18 mouse cellular contexts compared by ENCODE assay signal in the genomic region with DNA sequence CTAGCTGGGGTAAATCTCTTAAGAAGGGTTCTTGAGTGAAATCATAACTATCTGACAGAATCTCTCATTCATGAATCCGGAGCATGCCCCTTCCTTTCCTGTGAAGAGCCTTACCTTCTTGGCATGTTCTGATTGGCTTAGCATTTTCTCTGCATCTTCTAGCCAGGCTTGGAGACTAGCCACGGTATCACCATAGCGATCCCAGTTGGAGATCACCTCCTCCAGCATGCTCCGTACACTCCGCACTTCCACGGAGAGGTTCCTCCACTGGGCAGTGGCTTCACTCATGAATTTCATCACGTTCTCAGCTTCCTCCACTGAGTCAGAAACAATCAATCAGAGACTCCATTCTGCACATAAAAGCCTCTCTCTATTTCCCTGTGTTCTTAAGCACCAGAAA.
DNase-seq lines count a peak whose midpoint lies in the region; ATAC-seq and TF ChIP-seq lines count a peak whose summit lies in the region.
"Had no signal": no experiment of that assay in that cellular context is flagged by ENCODE, and none has a peak within 500 bp of the region (broad histone marks: within the 10 kb centered on the region; RNA-seq: fewer than 3 reads in every experiment).

No protein-coding gene starts in this region.

- no peak for TF ChIP-seq CTCF in midbrain, postnatal 0 days (IDR thresholded peaks at IDR 0.05)

- H3K9ac ChIP-seq in hindbrain, embryonic 13.5 days: no peak overlapping the region
- no peak overlapping the region for H3K9ac ChIP-seq in hindbrain, embryonic 12.5 days
- no peak overlapping the region for H3K9ac ChIP-seq in midbrain, postnatal 0 days (replicated peaks; ENCODE audit: low read length, poor library complexity, severe bottlenecking)
- no peak overlapping the region for H3K9ac ChIP-seq in midbrain, embryonic 16.5 days (ENCODE audit: low read depth, low read length)
- H3K9ac ChIP-seq: heart, embryonic 12.5 days; kidney, embryonic 15.5 days; limb, embryonic 15.5 days; neural tube, embryonic 13.5 days; stomach, embryonic 15.5 days had no signal

- 50% methylated on average over 7 of the region's 7 CpGs for WGBS in hindbrain, embryonic 13.5 days
- WGBS in hindbrain, embryonic 12.5 days: 50% methylated on average over 7 of the region's 7 CpGs
- 48% methylated on average over 7 of the region's 7 CpGs for WGBS in midbrain, postnatal 0 days
- WGBS in midbrain, embryonic 16.5 days: 51% methylated on average over 7 of the region's 7 CpGs

- H3K36me3 ChIP-seq in hindbrain, embryonic 13.5 days: no peaks in the 10 kb centered on the region
- no peaks in the 10 kb centered on the region for H3K36me3 ChIP-seq in hindbrain, embryonic 12.5 days
- peaks cover 2% of the 10 kb centered on the region; the same call in 1 of the 2 replicates for H3K36me3 ChIP-seq in midbrain, postnatal 0 days (ENCODE audit: insufficient read depth, low read length)
- no peaks in the 10 kb centered on the region for H3K36me3 ChIP-seq in midbrain, embryonic 16.5 days (ENCODE audit: control insufficient read depth, insufficient read depth, low read length)
- H3K36me3 ChIP-seq: heart, embryonic 12.5 days; kidney, embryonic 15.5 days; limb, embryonic 15.5 days; neural tube, embryonic 13.5 days; stomach, embryonic 15.5 days had no signal

- peak; percentile 32 for DNase-seq in midbrain, postnatal 0 days (ENCODE audit: low spot score)
- DNase-seq in cerebellum, adult 18-20 months: peak; percentile 71 to 79
- DNase-seq in cerebellum, postnatal 36 days: peak; percentile 60 to 67
- DNase-seq in gastrocnemius, adult 8-10 months (ENCODE audit: low spot score in 2 of 2): no peak
- DNase-seq: gastrocnemius, postnatal 36 days; lung, postnatal 10 days; thymus, adult 2 months had no signal

- H3K27ac ChIP-seq in hindbrain, embryonic 13.5 days: no peak overlapping the region
- H3K27ac ChIP-seq in hindbrain, embryonic 12.5 days: no peak overlapping the region
- no peak overlapping the region for H3K27ac ChIP-seq in midbrain, postnatal 0 days (ENCODE audit: low read depth, low read length)
- H3K27ac ChIP-seq in midbrain, embryonic 16.5 days (ENCODE audit: low read length): no peak overlapping the region
- H3K27ac ChIP-seq: kidney, embryonic 15.5 days; limb, embryonic 15.5 days; neural tube, embryonic 13.5 days; stomach, embryonic 15.5 days had no signal

- no peak overlapping the region for H3K4me2 ChIP-seq in hindbrain, embryonic 13.5 days
- H3K4me2 ChIP-seq in hindbrain, embryonic 12.5 days (replicated peaks): no peak overlapping the region
- no peak overlapping the region for H3K4me2 ChIP-seq in midbrain, postnatal 0 days (ENCODE audit: low read depth, low read length, poor library complexity, severe bottlenecking)
- no peak overlapping the region for H3K4me2 ChIP-seq in midbrain, embryonic 16.5 days (ENCODE audit: low read length)
- H3K4me2 ChIP-seq: heart, embryonic 12.5 days; kidney, embryonic 15.5 days; limb, embryonic 15.5 days; neural tube, embryonic 13.5 days; stomach, embryonic 15.5 days had no signal

- peak; percentile 49; the same call in 1 of the 2 replicates for ATAC-seq in hindbrain, embryonic 13.5 days (ENCODE audit: low FRiP score)
- no peak for ATAC-seq in hindbrain, embryonic 12.5 days (ENCODE audit: low FRiP score)
- 0 out of 2 replicates have a peak, but pooled peaks have one; percentile 49 for ATAC-seq in midbrain, postnatal 0 days (ENCODE audit: low FRiP score)
- no peak for ATAC-seq in midbrain, embryonic 16.5 days
- ATAC-seq in inflammation-experienced regulatory T-cells, adult 6 months: no peak
- ATAC-seq: intestine, embryonic 16.5 days had no signal

- no peaks in the 10 kb centered on the region for H3K27me3 ChIP-seq in hindbrain, embryonic 13.5 days
- H3K27me3 ChIP-seq in hindbrain, embryonic 12.5 days: no peaks in the 10 kb centered on the region
- H3K27me3 ChIP-seq in midbrain, postnatal 0 days (ENCODE audit: insufficient read depth, low read length): no peaks in the 10 kb centered on the region
- no peaks in the 10 kb centered on the region for H3K27me3 ChIP-seq in midbrain, embryonic 16.5 days (ENCODE audit: control insufficient read depth, insufficient read depth, low read depth, low read length)
- H3K27me3 ChIP-seq: CH12.LX; heart, embryonic 12.5 days; kidney, embryonic 15.5 days; limb, embryonic 15.5 days; neural tube, embryonic 13.5 days; stomach, embryonic 15.5 days had no signal

- no peaks in the 10 kb centered on the region for H3K4me1 ChIP-seq in hindbrain, embryonic 13.5 days (replicated peaks)
- no peaks in the 10 kb centered on the region for H3K4me1 ChIP-seq in hindbrain, embryonic 12.5 days
- no peaks in the 10 kb centered on the region for H3K4me1 ChIP-seq in midbrain, postnatal 0 days (ENCODE audit: insufficient read depth, low read length)
- H3K4me1 ChIP-seq in midbrain, embryonic 16.5 days (ENCODE audit: control insufficient read depth, insufficient read depth, low read length): no peaks in the 10 kb centered on the region
- H3K4me1 ChIP-seq: heart, embryonic 12.5 days; kidney, embryonic 15.5 days; limb, embryonic 15.5 days; neural tube, embryonic 13.5 days; stomach, embryonic 15.5 days had no signal

- H3K4me3 ChIP-seq in hindbrain, embryonic 13.5 days: no peak overlapping the region
- no peak overlapping the region for H3K4me3 ChIP-seq in hindbrain, embryonic 12.5 days
- no peak overlapping the region for H3K4me3 ChIP-seq in midbrain, postnatal 0 days (ENCODE audit: low read depth, low read length)
- no peak overlapping the region for H3K4me3 ChIP-seq in midbrain, embryonic 16.5 days (ENCODE audit: low read depth, low read length)
- H3K4me3 ChIP-seq: heart, embryonic 12.5 days; kidney, embryonic 15.5 days; limb, embryonic 15.5 days; neural tube, embryonic 13.5 days; stomach, embryonic 15.5 days had no signal

- no peaks in the 10 kb centered on the region for H3K9me3 ChIP-seq in hindbrain, embryonic 13.5 days
- no peaks in the 10 kb centered on the region for H3K9me3 ChIP-seq in hindbrain, embryonic 12.5 days (replicated peaks)
- H3K9me3 ChIP-seq in midbrain, postnatal 0 days (ENCODE audit: low read length): no peaks in the 10 kb centered on the region
- no peaks in the 10 kb centered on the region for H3K9me3 ChIP-seq in midbrain, embryonic 16.5 days (replicated peaks; ENCODE audit: control insufficient read depth, low read length, poor library complexity, severe bottlenecking)
- H3K9me3 ChIP-seq: heart, embryonic 12.5 days; kidney, embryonic 15.5 days; limb, embryonic 15.5 days; neural tube, embryonic 13.5 days; stomach, embryonic 15.5 days had no signal

Comparison
In these comparisons a context has a peak if more than half of its experiments do, and no peak if none do; other contexts are left out.
1. ATAC-seq: peak in hindbrain, embryonic 13.5 days (single experiment) and midbrain, postnatal 0 days (single experiment); none in hindbrain, embryonic 12.5 days (single experiment), midbrain, embryonic 16.5 days (single experiment) and inflammation-experienced regulatory T-cells, adult 6 months (single experiment).
2. DNase-seq: peak in midbrain, postnatal 0 days (single experiment), cerebellum, adult 18-20 months (2 of 2) and cerebellum, postnatal 36 days (2 of 2); none in gastrocnemius, adult 8-10 months (0 of 2).